Mouse (Mus musculus) midbrain, postnatal 0 days (tissue): Measurements from ENCODE around the gene Tnpo1. TPM values are rescaled to one million over a fixed set of nuclear protein-coding genes. Genes with fewer than 3 reads are reported as not detected.

ENCODE experiments used
- ATAC-seq: fragments of 200-750 bp; cut with Nextera tagmentation; 2 replicates; pipeline ENCODE4 v1.8.0; 2017; ENCODE audit warnings: moderate number of reproducible peaks, mild to moderate bottlenecking, moderate TSS enrichment, moderate library complexity; ENCODE audit not compliant: low FRiP score
- DNase-seq: peaks from one replicate; pipeline ENCODE4 v3.0.0-alpha.2; 2015; ENCODE audit warnings: low spot score
- H3K27ac ChIP-seq: fragments of 300-500 bp; sonication (generic); 2 replicates; pipeline ENCODE4 v1.5.1; 2014; ENCODE audit warnings: low read depth, mild to moderate bottlenecking, low read length, mixed read lengths
- H3K27me3 ChIP-seq: fragments of 300-500 bp; sonication (generic); 2 replicates; pipeline ENCODE4 v1.6.1; 2014; ENCODE audit warnings: low read length, control low read depth, mixed read lengths; ENCODE audit not compliant: insufficient read depth
- H3K36me3 ChIP-seq: fragments of 300-500 bp; sonication (generic); 2 replicates; pipeline ENCODE4 v1.6.1; 2014; ENCODE audit warnings: low read length, control low read depth, mixed read lengths; ENCODE audit not compliant: insufficient read depth
- H3K4me1 ChIP-seq: fragments of 300-500 bp; sonication (generic); 2 replicates; pipeline ENCODE4 v1.6.1; 2014; ENCODE audit warnings: mild to moderate bottlenecking, control low read depth, antibody characterized with exemption, low read length, mixed read lengths; ENCODE audit not compliant: insufficient read depth
- H3K4me2 ChIP-seq: fragments of 300-500 bp; sonication (generic); 2 replicates; pipeline ENCODE4 v1.6.1; 2014; ENCODE audit warnings: low read depth, mild to moderate bottlenecking, low read length, mixed read lengths; ENCODE audit not compliant: poor library complexity, severe bottlenecking
- H3K4me3 ChIP-seq: fragments of 300-500 bp; sonication (generic); 2 replicates; pipeline ENCODE4 v1.5.1; 2014; ENCODE audit warnings: low read depth, mild to moderate bottlenecking, low read length, moderate library complexity
- H3K9ac ChIP-seq: fragments of 300-500 bp; sonication (generic); replicated peaks from 2 replicates; pipeline ENCODE4 v1.6.1; 2014; ENCODE audit warnings: mild to moderate bottlenecking, low read length, moderate library complexity, mixed read lengths; ENCODE audit not compliant: poor library complexity, severe bottlenecking
- H3K9me3 ChIP-seq: fragments of 300-500 bp; sonication (generic); 2 replicates; pipeline ENCODE4 v1.6.1; 2016; ENCODE audit warnings: low read length, control low read depth
- CTCF ChIP-seq: IDR thresholded peaks from 2 replicates; pipeline ENCODE4 v1.5.1; 2016; ENCODE audit warnings: antibody characterized with exemption, mild to moderate bottlenecking
- WGBS: fragments of 180-500 bp; shearing (Covaris S2); extraction: QIAGEN DNeasy Blood & Tissue Kit; methylation state at CpG from one replicate; pipeline ENCODE4 v1.1.7; 2014; 5-methylcytosine and 5-hydroxymethylcytosine counted together
- polyA plus RNA-seq: library from polyadenylated mRNA; unstranded; fragments of >200 nt; fragmentation: Nextera tagmentation; extraction: Ambion mirVana; gene quantifications from 2 replicates; pipeline ENCODE4 v1.2.1, GENCODE M21; 2015
- total RNA-seq: library from RNA; depleted of rRNA; stranded (reverse); fragments of >200 nt; gene quantifications from 2 replicates; pipeline ENCODE4 v1.2.3, GENCODE M21; 2014

The Tnpo1 gene
- total and polyA plus RNA-seq, 2 experiments from 2014 or later: 20.1 to 78.8 TPM

DNA sequence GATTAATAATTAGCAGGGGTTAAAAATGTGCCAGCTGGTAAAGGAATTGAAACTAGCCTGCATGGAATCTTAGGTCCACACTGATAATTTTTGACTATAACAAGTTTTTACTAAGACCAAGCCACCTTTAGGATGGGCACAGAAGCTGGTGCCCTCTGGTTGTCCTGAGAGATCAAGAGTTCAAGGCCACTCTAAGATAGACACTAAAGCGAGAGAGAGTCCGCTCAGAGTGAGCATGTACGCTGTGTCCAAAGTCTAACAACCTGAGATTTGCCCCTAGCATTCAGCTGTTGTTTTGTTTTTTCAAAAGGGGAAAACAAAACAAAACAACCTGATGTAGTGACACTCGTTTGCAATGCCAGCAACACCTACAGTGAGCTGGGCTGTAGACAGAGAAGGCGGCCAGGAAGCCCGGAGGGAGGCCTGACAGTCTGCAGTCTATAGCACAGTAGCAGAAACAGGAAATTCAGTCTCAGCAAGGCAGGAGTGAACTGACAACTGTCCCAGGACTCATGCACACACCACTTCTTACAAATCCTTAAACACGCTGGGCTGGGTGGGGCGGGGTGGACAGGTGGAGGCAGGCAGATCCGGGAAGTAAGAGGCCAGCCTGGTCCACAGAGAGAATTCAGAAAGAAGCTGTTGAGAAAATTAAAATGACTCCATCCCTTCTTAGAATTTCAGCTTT lies 57.8 kb downstream of the Tnpo1 start:
- no peak for ATAC-seq
- Histone ChIP-seq H3K9me3 (no peaks in the 10 kb centered on the region), H3K9ac (no peak overlapping the region), H3K36me3 (peaks cover 53% of the 10 kb centered on the region), H3K4me3 (no peak overlapping the region), H3K27me3 (no peaks in the 10 kb centered on the region), H3K4me2 (no peak overlapping the region), H3K27ac (no peak overlapping the region), H3K4me1 (no peaks in the 10 kb centered on the region)
- WGBS: 94% methylated on average over 9 of the region's 9 CpGs
- no peak for TF ChIP-seq CTCF
- DNase-seq: no peak

- Histone ChIP-seq H3K4me1 (no peaks in the 10 kb centered on the region), H3K9ac (no peak overlapping the region), H3K9me3 (no peaks in the 10 kb centered on the region), H3K27ac (no peak overlapping the region), H3K27me3 (no peaks in the 10 kb centered on the region), H3K4me3 (no peak overlapping the region), H3K36me3 (peaks cover 58% of the 10 kb centered on the region), H3K4me2 (no peak overlapping the region)
- ATAC-seq (peak; percentile 71), DNase-seq (peak; percentile 73)
- WGBS: 48% methylated on average over 2 of the region's 2 CpGs
- peak; percentile 83 for TF ChIP-seq CTCF
Observed at GRCm38 (mm10) chr13:98867810-98868209, 58.4 kb downstream of the Tnpo1 start.

DNA sequence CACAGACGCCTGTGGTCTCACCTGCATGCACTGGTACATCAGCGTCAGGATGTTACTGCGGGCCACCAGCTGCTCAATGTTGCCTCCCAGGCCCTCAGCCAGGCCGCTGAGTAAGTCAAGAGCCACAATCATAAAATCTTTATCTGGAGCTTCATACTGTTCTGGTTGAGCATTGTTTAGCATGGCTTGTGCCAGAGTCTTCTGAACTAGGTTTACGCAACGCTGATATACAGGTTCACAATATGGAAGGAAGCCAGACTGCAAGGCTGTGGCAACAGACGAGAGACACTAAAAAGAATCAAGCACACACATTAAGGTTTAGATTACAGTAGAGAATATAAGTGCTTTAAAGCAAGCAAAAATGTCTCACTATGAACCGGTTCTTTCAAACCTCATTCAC lies 70.9 kb downstream of the Tnpo1 start:
- H3K4me1 ChIP-seq: no peaks in the 10 kb centered on the region
- no peak overlapping the region for H3K4me2 ChIP-seq
- no peak overlapping the region for H3K9ac ChIP-seq
- ATAC-seq (no peak), DNase-seq (no peak)
- no peak for TF ChIP-seq CTCF
- no peak overlapping the region for H3K27ac ChIP-seq
- WGBS: 93% methylated on average over 8 of the region's 8 CpGs
- H3K4me3 ChIP-seq: no peak overlapping the region
- peaks cover 46% of the 10 kb centered on the region for H3K36me3 ChIP-seq
- no peaks in the 10 kb centered on the region for H3K9me3 ChIP-seq
- no peaks in the 10 kb centered on the region for H3K27me3 ChIP-seq

GRCm38 (mm10) chr13:98845794-98846193 lies 80.4 kb downstream of the Tnpo1 start:
- no peak for ATAC-seq
- no peak overlapping the region for H3K27ac ChIP-seq
- no peak overlapping the region for H3K4me2 ChIP-seq
- no peak for DNase-seq
- H3K4me3 ChIP-seq: no peak overlapping the region
- no peak overlapping the region for H3K9ac ChIP-seq
- WGBS: 92% methylated on average over 1 of the region's 1 CpGs
- H3K36me3 ChIP-seq: peaks cover 17% of the 10 kb centered on the region
- H3K9me3 ChIP-seq: no peaks in the 10 kb centered on the region
- TF ChIP-seq CTCF: no peak
- H3K27me3 ChIP-seq: no peaks in the 10 kb centered on the region
- no peaks in the 10 kb centered on the region for H3K4me1 ChIP-seq

GRCm38 (mm10) chr13:98836423-98837088 lies 89.6 kb downstream of the Tnpo1 start:
- Histone ChIP-seq H3K4me1 (no peaks in the 10 kb centered on the region), H3K27me3 (no peaks in the 10 kb centered on the region), H3K9ac (no peak overlapping the region), H3K36me3 (peaks cover 3% of the 10 kb centered on the region; the same call in 1 of the 2 replicates), H3K4me3 (no peak overlapping the region), H3K9me3 (no peaks in the 10 kb centered on the region), H3K4me2 (no peak overlapping the region), H3K27ac (no peak overlapping the region)
- 90% methylated on average over 6 of the region's 6 CpGs for WGBS
- ATAC-seq: no peak
- peak; percentile 56 for TF ChIP-seq CTCF
- DNase-seq: peak; percentile 12

DNA sequence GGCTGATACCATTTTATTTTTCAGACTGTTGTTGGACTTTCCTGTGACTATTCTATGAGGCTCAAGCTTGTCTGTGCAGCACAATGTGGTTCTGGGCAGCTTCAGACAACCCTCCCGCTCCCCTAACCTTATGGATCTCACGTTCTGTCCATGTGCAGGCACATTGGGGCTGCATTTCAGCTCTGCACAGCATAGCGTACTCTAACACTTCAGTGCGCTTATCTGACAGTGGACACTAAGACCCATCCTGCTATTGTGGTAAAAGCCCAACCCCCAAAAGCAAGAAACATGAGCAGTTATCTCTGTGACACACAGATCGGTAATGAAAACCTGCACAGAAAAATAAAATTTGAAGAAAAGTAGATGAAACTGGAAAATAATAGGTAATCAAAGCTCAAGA lies 90.4 kb downstream of the Tnpo1 start:
- no peaks in the 10 kb centered on the region for H3K27me3 ChIP-seq
- H3K9me3 ChIP-seq: no peaks in the 10 kb centered on the region
- 90% methylated on average over 5 of the region's 5 CpGs for WGBS
- DNase-seq: no peak
- H3K27ac ChIP-seq: no peak overlapping the region
- H3K4me1 ChIP-seq: no peaks in the 10 kb centered on the region
- no peak overlapping the region for H3K4me3 ChIP-seq
- H3K4me2 ChIP-seq: no peak overlapping the region
- H3K9ac ChIP-seq: no peak overlapping the region
- peaks cover 3% of the 10 kb centered on the region; the same call in 1 of the 2 replicates for H3K36me3 ChIP-seq
- no peak for ATAC-seq
- no peak for TF ChIP-seq CTCF
